Mouse (Mus musculus) neural tube, embryonic 14.5 days (tissue): ENCODE measurements around the gene Btbd35f3. TPM values are rescaled to one million over a fixed set of nuclear protein-coding genes. Genes with fewer than 3 reads are reported as not detected.
"Not testable (repeated sequence)": the region's sequence is repeated elsewhere in the genome, so short reads cannot be mapped to it uniquely, and the experiment has no call there.

Experiments used
- ATAC-seq: fragments of 200-750 bp; cut with Nextera tagmentation; 2 replicates; pipeline ENCODE4 v1.8.0; 2017; ENCODE audit warnings: low read depth, mild to moderate bottlenecking, moderate TSS enrichment, moderate library complexity
- H3K27ac ChIP-seq: fragments of 300-500 bp; sonication (generic); 2 replicates; pipeline ENCODE4 v1.5.1; 2014; ENCODE audit warnings: low read depth, mild to moderate bottlenecking, control low read depth, low read length, moderate library complexity, mixed read lengths
- H3K27me3 ChIP-seq: fragments of 300-500 bp; sonication (generic); 2 replicates; pipeline ENCODE4 v1.6.1; 2014; ENCODE audit warnings: low read length; ENCODE audit not compliant: control insufficient read depth, insufficient read depth
- H3K36me3 ChIP-seq: fragments of 300-500 bp; sonication (generic); 2 replicates; pipeline ENCODE4 v1.6.1; 2014; ENCODE audit warnings: low read length, mixed read lengths; ENCODE audit not compliant: control insufficient read depth, insufficient read depth
- H3K4me1 ChIP-seq: fragments of 300-500 bp; sonication (generic); 2 replicates; pipeline ENCODE4 v1.6.1; 2014; ENCODE audit warnings: low read length; ENCODE audit not compliant: control insufficient read depth, insufficient read depth
- H3K4me2 ChIP-seq: fragments of 300-500 bp; sonication (generic); 2 replicates; pipeline ENCODE4 v1.6.1; 2014; ENCODE audit warnings: mild to moderate bottlenecking, low read depth, low read length, control low read depth
- H3K4me3 ChIP-seq: fragments of 300-500 bp; sonication (generic); 2 replicates; pipeline ENCODE4 v1.5.1; 2014; ENCODE audit warnings: low read depth, low read length, control low read depth, mixed read lengths
- H3K9ac ChIP-seq: fragments of 300-500 bp; sonication (generic); replicated peaks from 2 replicates; pipeline ENCODE4 v1.6.1; 2014; ENCODE audit warnings: low read depth, mild to moderate bottlenecking, control low read depth, low read length, mixed read lengths
- H3K9me3 ChIP-seq: fragments of 300-500 bp; sonication (generic); 2 replicates; pipeline ENCODE4 v1.6.1; 2016; ENCODE audit warnings: low read length; ENCODE audit not compliant: control insufficient read depth
- WGBS: fragments of 180-500 bp; shearing (Covaris S2); extraction: QIAGEN DNeasy Blood & Tissue Kit; methylation state at CpG from one replicate; pipeline ENCODE4 v1.1.7; 2014; 5-methylcytosine and 5-hydroxymethylcytosine counted together
- polyA plus RNA-seq: library from polyadenylated mRNA; unstranded; fragments of >200 nt; fragmentation: Nextera tagmentation; extraction: Ambion mirVana; gene quantifications from 2 replicates; pipeline ENCODE4 v1.2.1, GENCODE M21; 2014

Gene Btbd35f3
- not detected in 2 replicates for polyA plus RNA-seq

GRCm38 (mm10) chrX:4037374-4037773 is at the start of gene Btbd35f3:
Gene Btbd35f3, plus strand, starts transcription at chrX:4037674.
- not testable (repeated sequence) for H3K9ac ChIP-seq, H3K27ac ChIP-seq, ATAC-seq, H3K4me2 ChIP-seq, H3K36me3 ChIP-seq, H3K9me3 ChIP-seq, H3K4me1 ChIP-seq, H3K4me3 ChIP-seq, H3K27me3 ChIP-seq
- WGBS: no CpG with 5 or more reads among the region's 3 CpGs

Other genes with a start within 250 kb of the Btbd35f3 start
- gene Btbd35f16, start 80.7 kb upstream of the Btbd35f3 start, polyA plus RNA-seq: not detected in 2 replicates
- gene Btbd35f28, start 158.9 kb downstream of the Btbd35f3 start, polyA plus RNA-seq: not detected in 2 replicates